Mouse (Mus musculus) urinary bladder, postnatal 4 days (tissue): ENCODE measurements around the gene 9430038I01Rik.

Experiments used
- DNase-seq, 2 experiments: peaks; one replicate each; pipeline ENCODE4 v3.0.0; 2021 to 2022; ENCODE audit warnings: low spot score in 2 of 2

9430038I01Rik gene

DNA sequence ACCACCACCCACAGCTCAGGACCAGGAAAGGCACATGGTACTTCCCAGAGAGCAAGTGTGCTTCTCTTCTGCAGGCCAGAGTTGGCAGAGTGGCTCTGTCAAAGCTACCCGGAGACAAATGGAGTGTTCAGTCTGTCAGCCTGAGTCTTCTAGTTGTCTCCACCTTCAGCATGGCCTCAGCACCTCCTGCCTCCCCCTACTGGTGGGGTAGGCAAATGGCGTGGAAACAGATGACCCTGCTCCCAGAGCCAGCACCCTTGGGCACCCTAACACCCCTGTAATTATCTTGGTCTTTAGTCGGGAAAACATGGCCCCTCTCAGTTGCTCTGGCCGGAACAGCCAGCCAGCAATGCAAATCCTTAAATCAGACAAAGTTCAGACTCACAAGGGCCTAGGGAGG lies 43.8 kb downstream of the 9430038I01Rik start:
- no peak for DNase-seq

GRCm38 (mm10) chr7:137365056-137365455 lies 45.5 kb downstream of the 9430038I01Rik start:
- DNase-seq = no peak

DNA sequence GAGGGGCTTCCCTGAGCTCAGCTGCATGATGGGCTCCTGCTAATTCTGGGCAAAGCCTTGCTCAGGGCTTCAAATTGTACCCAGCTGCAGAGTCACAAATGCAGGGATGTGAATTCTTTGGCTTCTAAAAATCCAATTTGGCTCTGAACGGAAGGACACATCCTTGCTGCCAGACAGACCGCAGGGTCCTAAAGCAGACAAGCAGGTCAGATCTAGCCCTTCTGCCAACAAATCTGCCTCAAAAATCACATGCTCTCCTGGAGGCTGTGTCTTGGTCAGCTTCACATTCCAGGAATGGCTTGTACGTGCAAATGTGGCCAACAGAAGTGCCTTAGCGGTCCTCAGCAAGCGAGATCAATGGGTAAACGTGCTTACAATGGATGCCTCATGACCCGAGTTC lies 46.0 kb downstream of the 9430038I01Rik start:
- no peak for DNase-seq

DNA sequence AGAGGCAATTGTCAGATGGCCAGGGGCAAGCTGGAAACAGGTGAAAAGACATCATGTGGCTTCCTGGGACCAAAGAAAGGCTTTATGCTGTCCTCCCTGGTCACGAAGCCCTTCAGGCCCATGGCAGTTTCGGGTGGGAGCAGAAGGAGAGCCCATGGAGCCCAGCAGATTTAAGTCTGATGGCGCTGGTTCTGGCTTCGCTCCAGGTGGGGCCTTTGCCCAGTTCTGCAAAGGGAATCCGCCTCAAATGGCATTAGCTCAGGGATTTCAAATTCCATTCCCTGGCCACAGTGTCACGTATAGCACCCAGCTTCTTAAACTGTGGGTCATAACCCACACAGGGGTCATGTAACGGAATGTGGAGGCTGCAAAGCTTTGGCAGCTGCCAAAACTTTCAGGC lies 63.7 kb downstream of the 9430038I01Rik start:
- no peak for DNase-seq

GRCm38 (mm10) chr7:137346068-137346467 lies 64.5 kb downstream of the 9430038I01Rik start:
- DNase-seq = no peak

DNA sequence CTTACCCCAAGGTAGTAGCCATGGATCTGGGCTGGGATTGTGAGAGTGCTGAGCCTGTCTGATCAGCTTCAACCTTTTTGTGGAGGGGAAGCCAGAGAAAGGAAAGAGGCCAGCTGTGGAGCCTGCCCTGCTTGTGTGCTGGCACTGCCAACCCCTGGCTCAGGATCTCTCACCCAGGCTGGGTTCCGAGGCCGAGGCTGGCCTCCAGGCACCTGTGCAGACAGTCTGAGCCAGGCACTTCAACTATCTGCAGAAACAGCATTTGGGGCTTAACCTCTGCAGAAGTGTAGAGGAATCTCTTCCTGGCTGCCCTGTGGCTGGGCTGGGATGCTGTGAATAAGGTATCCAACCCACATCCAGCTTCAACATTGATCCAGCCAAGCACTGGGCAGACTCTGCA lies 76.6 kb downstream of the 9430038I01Rik start:
- no peak for DNase-seq
